Mouse (Mus musculus): Measurements from ENCODE around the gene Ddx41. TPM values are rescaled to one million over a fixed set of nuclear protein-coding genes. Genes with fewer than 3 reads are reported as not detected.
A peak's percentile ranks its signal among the peaks of the same experiment; 100 is the strongest.

Gene Ddx41
- polyA plus RNA-seq, 1 experiment from 2014 or later = 60.1 TPM

- 35% methylated on average over 4 of the region's 4 CpGs for WGBS
- H3K36me3 ChIP-seq (ENCODE audit: insufficient read depth, low read length) = peaks cover 16% of the 10 kb centered on the region; the same call in 1 of the 2 replicates
- no peaks in the 10 kb centered on the region for H3K9me3 ChIP-seq (replicated peaks; ENCODE audit: low read length)
- DNase-seq (ENCODE audit: low spot score) (no peak), ATAC-seq (replicated peaks; ENCODE audit: low FRiP score, low read depth) (no peak)
- no peak overlapping the region for H3K9ac ChIP-seq (ENCODE audit: low read depth, low read length)
- no peak overlapping the region for H3K4me2 ChIP-seq (ENCODE audit: low read length)
- H3K27ac ChIP-seq = no peak overlapping the region
- TF ChIP-seq CTCF (IDR thresholded peaks at IDR 0.05; ENCODE audit: low read depth) = no peak
- H3K4me3 ChIP-seq (replicated peaks; ENCODE audit: low read depth, low read length) = no peak overlapping the region
- H3K27me3 ChIP-seq (ENCODE audit: insufficient read depth, low read length) = no peaks in the 10 kb centered on the region
- H3K4me1 ChIP-seq (replicated peaks; ENCODE audit: insufficient read depth, low read length) = no peaks in the 10 kb centered on the region
Measured at GRCm38 (mm10) chr13:55495702-55496101, 40.8 kb downstream of the Ddx41 start.

GRCm38 (mm10) chr13:55494883-55495621 lies 41.4 kb downstream of the Ddx41 start:
- DNase-seq (ENCODE audit: low spot score) = no peak
- Histone ChIP-seq H3K27ac (no peak overlapping the region), H3K36me3 (ENCODE audit: insufficient read depth, low read length) (peaks cover 13% of the 10 kb centered on the region; the same call in 1 of the 2 replicates), H3K9ac (ENCODE audit: low read depth, low read length) (no peak overlapping the region), H3K4me1 (replicated peaks; ENCODE audit: insufficient read depth, low read length) (no peaks in the 10 kb centered on the region), H3K4me2 (ENCODE audit: low read length) (no peak overlapping the region), H3K9me3 (replicated peaks; ENCODE audit: low read length) (no peaks in the 10 kb centered on the region), H3K27me3 (ENCODE audit: insufficient read depth, low read length) (no peaks in the 10 kb centered on the region), H3K4me3 (replicated peaks; ENCODE audit: low read depth, low read length) (no peak overlapping the region)
- ATAC-seq (replicated peaks; ENCODE audit: low FRiP score, low read depth) = no peak
- WGBS = 28% methylated on average over 18 of the region's 18 CpGs
- TF ChIP-seq CTCF (IDR thresholded peaks at IDR 0.05; ENCODE audit: low read depth) = no peak

GRCm38 (mm10) chr13:55494257-55494656 lies 42.2 kb downstream of the Ddx41 start:
- Histone ChIP-seq H3K9ac (ENCODE audit: low read depth, low read length) (no peak overlapping the region), H3K4me2 (ENCODE audit: low read length) (no peak overlapping the region), H3K4me3 (replicated peaks; ENCODE audit: low read depth, low read length) (no peak overlapping the region), H3K27ac (no peak overlapping the region), H3K27me3 (ENCODE audit: insufficient read depth, low read length) (no peaks in the 10 kb centered on the region), H3K36me3 (ENCODE audit: insufficient read depth, low read length) (peaks cover 10% of the 10 kb centered on the region; the same call in 1 of the 2 replicates), H3K9me3 (replicated peaks; ENCODE audit: low read length) (no peaks in the 10 kb centered on the region), H3K4me1 (replicated peaks; ENCODE audit: insufficient read depth, low read length) (no peaks in the 10 kb centered on the region)
- DNase-seq (ENCODE audit: low spot score) = no peak
- ATAC-seq (replicated peaks; ENCODE audit: low FRiP score, low read depth) = no peak
- WGBS = 18% methylated on average over 2 of the region's 2 CpGs
- TF ChIP-seq CTCF (IDR thresholded peaks at IDR 0.05; ENCODE audit: low read depth) = no peak

GRCm38 (mm10) chr13:55487578-55488498 lies 48.6 kb downstream of the Ddx41 start, which contains the start of gene Dbn1:
Gene Dbn1, minus strand, starts transcription at chr13:55488111.
- H3K27me3 ChIP-seq (ENCODE audit: insufficient read depth, low read length) = no peaks in the 10 kb centered on the region
- ATAC-seq (replicated peaks; ENCODE audit: low FRiP score, low read depth) = peak; percentile 70
- H3K4me1 ChIP-seq (replicated peaks; ENCODE audit: insufficient read depth, low read length) = peaks cover 24% of the 10 kb centered on the region; the same call in 1 of the 2 replicates
- peak within 1 kb of the TSS; percentile 97 for H3K9ac ChIP-seq (ENCODE audit: low read depth, low read length)
- peak; percentile 78 for DNase-seq (ENCODE audit: low spot score)
- peak within 1 kb of the TSS; percentile 96 for H3K4me2 ChIP-seq (ENCODE audit: low read length)
- no peaks in the 10 kb centered on the region for H3K9me3 ChIP-seq (replicated peaks; ENCODE audit: low read length)
- TF ChIP-seq CTCF (IDR thresholded peaks at IDR 0.05; ENCODE audit: low read depth) = peak; percentile 10; the same call in 1 of the 2 replicates
- no peaks in the 10 kb centered on the region for H3K36me3 ChIP-seq (ENCODE audit: insufficient read depth, low read length)
- under 1% methylated on average over 66 of the region's 83 CpGs for WGBS
- H3K4me3 ChIP-seq (replicated peaks; ENCODE audit: low read depth, low read length) = peak within 1 kb of the TSS; percentile 93
- peak within 1 kb of the TSS; percentile 89 for H3K27ac ChIP-seq

- Histone ChIP-seq H3K4me3 (replicated peaks; ENCODE audit: low read depth, low read length) (peak overlapping the region; percentile 93), H3K4me2 (ENCODE audit: low read length) (peak overlapping the region; percentile 96), H3K9me3 (replicated peaks; ENCODE audit: low read length) (no peaks in the 10 kb centered on the region), H3K4me1 (replicated peaks; ENCODE audit: insufficient read depth, low read length) (peaks cover 29% of the 10 kb centered on the region; the same call in 1 of the 2 replicates), H3K27ac (peak overlapping the region; percentile 89), H3K27me3 (ENCODE audit: insufficient read depth, low read length) (no peaks in the 10 kb centered on the region), H3K36me3 (ENCODE audit: insufficient read depth, low read length) (peaks cover under 1% of the 10 kb centered on the region; the same call in 1 of the 2 replicates), H3K9ac (ENCODE audit: low read depth, low read length) (peak overlapping the region; percentile 97)
- peak; percentile 23; the same call in 1 of the 2 replicates for ATAC-seq (replicated peaks; ENCODE audit: low FRiP score, low read depth)
- WGBS = under 1% methylated on average over 29 of the region's 29 CpGs
- peak; percentile 67 for DNase-seq (ENCODE audit: low spot score)
- no peak for TF ChIP-seq CTCF (IDR thresholded peaks at IDR 0.05; ENCODE audit: low read depth)
Measured at GRCm38 (mm10) chr13:55486916-55487577, 49.4 kb downstream of the Ddx41 start.

Measured in kidney, postnatal 0 days (tissue).